16 mouse cellular contexts compared by ENCODE assay signal in genomic region chr2:56460625-56461590, GRCm38 (mm10).
DNase-seq lines count a peak whose midpoint lies in the region; ATAC-seq and TF ChIP-seq lines count a peak whose summit lies in the region.
"Had no signal": no experiment of that assay in that cellular context is flagged by ENCODE, and none has a peak within 500 bp of the region (broad histone marks: within the 10 kb centered on the region; RNA-seq: fewer than 3 reads in every experiment).

No protein-coding gene starts in this region.

- no peak overlapping the region for H3K9ac ChIP-seq in limb, embryonic 14.5 days (ENCODE audit: low read depth, low read length, severe bottlenecking)
- H3K9ac ChIP-seq in midbrain, embryonic 11.5 days (ENCODE audit: low read length), result no peak overlapping the region
- H3K9ac ChIP-seq: limb, embryonic 12.5 days; liver, embryonic 15.5 days had no signal

- ATAC-seq in limb, embryonic 14.5 days (ENCODE audit: low FRiP score, low read depth), result peak; percentile 47; the same call in 1 of the 2 replicates
- peak; percentile 66 to 86 for ATAC-seq in hematopoietic stem cell, adult 5-6 weeks (replicated peaks in 1 of 2; ENCODE audit: insufficient read depth in 1 of 2, low FRiP score in 2 of 2, low TSS enrichment in 1 of 2, low read depth in 1 of 2, poor library complexity in 2 of 2, severe bottlenecking in 2 of 2)
- ATAC-seq in midbrain, embryonic 11.5 days (ENCODE audit: low FRiP score), result peak; percentile 76

- 60% methylated on average over 2 of the region's 2 CpGs for WGBS in limb, embryonic 14.5 days
- 81% methylated on average over 2 of the region's 2 CpGs for WGBS in limb, embryonic 10.5 days
- 59% methylated on average over 2 of the region's 2 CpGs for WGBS in midbrain, embryonic 11.5 days

- no peak overlapping the region for H3K4me2 ChIP-seq in limb, embryonic 14.5 days (replicated peaks; ENCODE audit: low read depth, low read length, severe bottlenecking)
- no peak overlapping the region for H3K4me2 ChIP-seq in midbrain, embryonic 11.5 days
- H3K4me2 ChIP-seq: limb, embryonic 12.5 days; liver, embryonic 15.5 days had no signal

- H3K4me3 ChIP-seq in limb, embryonic 14.5 days (replicated peaks; ENCODE audit: low read length), result no peak overlapping the region
- H3K4me3 ChIP-seq in limb, embryonic 10.5 days, result no peak overlapping the region
- H3K4me3 ChIP-seq in midbrain, embryonic 11.5 days (ENCODE audit: low read depth, low read length), result no peak overlapping the region
- H3K4me3 ChIP-seq: limb, embryonic 12.5 days; liver, embryonic 15.5 days had no signal

- 0 out of 2 replicates have a peak, but pooled peaks cover 6% of the 10 kb centered on the region for H3K4me1 ChIP-seq in limb, embryonic 14.5 days (ENCODE audit: control insufficient read depth, insufficient read depth, low read length)
- H3K4me1 ChIP-seq in limb, embryonic 10.5 days, result peaks cover 19% of the 10 kb centered on the region
- H3K4me1 ChIP-seq in midbrain, embryonic 11.5 days (ENCODE audit: control insufficient read depth, insufficient read depth, low read length), result no peaks in the 10 kb centered on the region; the same call in 1 of the 2 replicates
- H3K4me1 ChIP-seq: liver, embryonic 15.5 days had no signal

- intact Hi-C loops in gastrocnemius, postnatal 36 days (cut with DNase I), result no loop called here

- no peaks in the 10 kb centered on the region for H3K36me3 ChIP-seq in limb, embryonic 14.5 days (ENCODE audit: control insufficient read depth, insufficient read depth, low read length)
- H3K36me3 ChIP-seq in limb, embryonic 10.5 days, result no peaks in the 10 kb centered on the region
- H3K36me3 ChIP-seq in midbrain, embryonic 11.5 days (ENCODE audit: control insufficient read depth, insufficient read depth, low read length), result no peaks in the 10 kb centered on the region
- H3K36me3 ChIP-seq: limb, embryonic 12.5 days; liver, embryonic 15.5 days had no signal

- H3K27me3 ChIP-seq in limb, embryonic 14.5 days (ENCODE audit: control insufficient read depth, insufficient read depth, low read length), result no peaks in the 10 kb centered on the region
- H3K27me3 ChIP-seq in limb, embryonic 10.5 days (ENCODE audit: low read depth, poor library complexity, severe bottlenecking), result no peaks in the 10 kb centered on the region
- no peaks in the 10 kb centered on the region for H3K27me3 ChIP-seq in midbrain, embryonic 11.5 days (ENCODE audit: control insufficient read depth, insufficient read depth, low read length)
- H3K27me3 ChIP-seq: limb, embryonic 12.5 days; liver, embryonic 15.5 days had no signal

- H3K9me3 ChIP-seq in limb, embryonic 14.5 days (ENCODE audit: control insufficient read depth, low read length), result no peaks in the 10 kb centered on the region
- no peaks in the 10 kb centered on the region for H3K9me3 ChIP-seq in limb, embryonic 10.5 days (replicated peaks)
- H3K9me3 ChIP-seq in midbrain, embryonic 11.5 days (ENCODE audit: control insufficient read depth, low read length), result no peaks in the 10 kb centered on the region
- H3K9me3 ChIP-seq: limb, embryonic 12.5 days; liver, embryonic 15.5 days had no signal

- DNase-seq in limb, embryonic 14.5 days (ENCODE audit: low spot score), result no peak
- no peak for DNase-seq in limb, embryonic 10.5 days (ENCODE audit: low spot score)
- peak; percentile 87 for DNase-seq in midbrain, embryonic 11.5 days (ENCODE audit: low spot score, missing footprints)
- DNase-seq in gastrocnemius, postnatal 36 days, result no peak
- DNase-seq in heart, postnatal 4 days, result no peak
- DNase-seq in kidney, postnatal 36 days, result no peak
- DNase-seq: adrenal gland, postnatal 10 days; cerebellum, adult 8-10 months; heart, postnatal 14 days; kidney, adult 18-20 months; kidney, postnatal 4 days; lung, postnatal 10 days; thymus, adult 18-20 months had no signal

- TF ChIP-seq POLR2A in limb, embryonic 14.5 days (IDR thresholded peaks at IDR 0.05; ENCODE audit: borderline replicate concordance, extremely low read depth, insufficient read depth, insufficient read length), result no peak

- H3K27ac ChIP-seq in limb, embryonic 14.5 days (replicated peaks; ENCODE audit: low read depth, low read length), result no peak overlapping the region
- no peak overlapping the region for H3K27ac ChIP-seq in limb, embryonic 10.5 days
- H3K27ac ChIP-seq in midbrain, embryonic 11.5 days (ENCODE audit: low read depth, low read length), result no peak overlapping the region
- H3K27ac ChIP-seq: limb, embryonic 12.5 days; liver, embryonic 15.5 days had no signal
